Mouse (Mus musculus): ENCODE measurements around the gene Rps6ka2. TPM values are rescaled to one million over a fixed set of nuclear protein-coding genes. Genes with fewer than 3 reads are reported as not detected.
"Not testable (repeated sequence)": the region's sequence is repeated elsewhere in the genome, so short reads cannot be mapped to it uniquely, and the experiment has no call there.

Gene Rps6ka2
- total RNA-seq, 2 experiments from 2014 or later: 37.9 to 43.0 TPM

GRCm38 (mm10) chr17:7265705-7266368 is 95.9 kb downstream of the Rps6ka2 start:
- no peak for DNase-seq (ENCODE audit: low spot score in 2 of 2)

GRCm38 (mm10) chr17:7267843-7268242 is 97.9 kb downstream of the Rps6ka2 start:
- DNase-seq (ENCODE audit: low spot score in 2 of 2): no peak

GRCm38 (mm10) chr17:7269151-7269806 is 99.4 kb downstream of the Rps6ka2 start:
- DNase-seq (ENCODE audit: low spot score in 2 of 2): no peak

- no peak for DNase-seq (ENCODE audit: low spot score in 2 of 2)
These were observed 100.6 kb downstream of the Rps6ka2 start for GRCm38 (mm10) chr17:7270506-7270905.

- DNase-seq (ENCODE audit: low spot score in 2 of 2): peak in 1 of 2 experiments; percentile 21
These were observed 101.7 kb downstream of the Rps6ka2 start for GRCm38 (mm10) chr17:7271522-7272134.

- no peak for DNase-seq (ENCODE audit: low spot score in 2 of 2)
These were observed 103.1 kb downstream of the Rps6ka2 start for GRCm38 (mm10) chr17:7273054-7273453.

GRCm38 (mm10) chr17:7273785-7274184 is 103.9 kb downstream of the Rps6ka2 start:
- DNase-seq (ENCODE audit: low spot score in 2 of 2): no peak

GRCm38 (mm10) chr17:7278702-7279242 is 108.9 kb downstream of the Rps6ka2 start:
- peak in 1 of 2 experiments; percentile 18 for DNase-seq (ENCODE audit: low spot score in 2 of 2)

GRCm38 (mm10) chr17:7279251-7279650 is 109.3 kb downstream of the Rps6ka2 start:
- no peak for DNase-seq (ENCODE audit: low spot score in 2 of 2)

- DNase-seq (ENCODE audit: low spot score in 2 of 2): peak in 1 of 2 experiments; percentile 56
These were observed 114.5 kb downstream of the Rps6ka2 start for GRCm38 (mm10) chr17:7284297-7284910.

- DNase-seq (ENCODE audit: low spot score in 2 of 2): no peak
These were observed 115.4 kb downstream of the Rps6ka2 start for GRCm38 (mm10) chr17:7285292-7285691.

- DNase-seq (ENCODE audit: low spot score in 2 of 2): no peak
These were observed 116.6 kb downstream of the Rps6ka2 start for GRCm38 (mm10) chr17:7286422-7287050.

GRCm38 (mm10) chr17:7292012-7292684 is 122.2 kb downstream of the Rps6ka2 start:
- DNase-seq (ENCODE audit: low spot score in 2 of 2): no peak

GRCm38 (mm10) chr17:7306278-7307196 is 136.6 kb downstream of the Rps6ka2 start:
- DNase-seq (ENCODE audit: low spot score in 2 of 2): not testable (repeated sequence)

GRCm38 (mm10) chr17:7315693-7316382 is 145.9 kb downstream of the Rps6ka2 start:
- not testable (repeated sequence) for DNase-seq (ENCODE audit: low spot score in 2 of 2)

GRCm38 (mm10) chr17:7319789-7320188 is 149.9 kb downstream of the Rps6ka2 start:
- not testable (repeated sequence) for DNase-seq (ENCODE audit: low spot score in 2 of 2)

- not testable (repeated sequence) for DNase-seq (ENCODE audit: low spot score in 2 of 2)
These were observed 154.4 kb downstream of the Rps6ka2 start, which contains the start of gene Tcp10a for GRCm38 (mm10) chr17:7324346-7324745. TSS of gene Tcp10a (plus strand) at chr17:7324646.

GRCm38 (mm10) chr17:7326415-7326814 is 156.5 kb downstream of the Rps6ka2 start:
- DNase-seq (ENCODE audit: low spot score in 2 of 2): not testable (repeated sequence)

GRCm38 (mm10) chr17:7332745-7333144 is 162.8 kb downstream of the Rps6ka2 start:
- not testable (repeated sequence) for DNase-seq (ENCODE audit: low spot score in 2 of 2)

All from gastrocnemius, postnatal 4 days (tissue).